Mouse (Mus musculus): ENCODE results near the gene Mymk. TPM values are rescaled to one million over a fixed set of nuclear protein-coding genes. Genes with fewer than 3 reads are reported as not detected.

The Mymk gene
- polyA plus RNA-seq, 1 experiment from 2014 or later: 0.09 TPM

DNA sequence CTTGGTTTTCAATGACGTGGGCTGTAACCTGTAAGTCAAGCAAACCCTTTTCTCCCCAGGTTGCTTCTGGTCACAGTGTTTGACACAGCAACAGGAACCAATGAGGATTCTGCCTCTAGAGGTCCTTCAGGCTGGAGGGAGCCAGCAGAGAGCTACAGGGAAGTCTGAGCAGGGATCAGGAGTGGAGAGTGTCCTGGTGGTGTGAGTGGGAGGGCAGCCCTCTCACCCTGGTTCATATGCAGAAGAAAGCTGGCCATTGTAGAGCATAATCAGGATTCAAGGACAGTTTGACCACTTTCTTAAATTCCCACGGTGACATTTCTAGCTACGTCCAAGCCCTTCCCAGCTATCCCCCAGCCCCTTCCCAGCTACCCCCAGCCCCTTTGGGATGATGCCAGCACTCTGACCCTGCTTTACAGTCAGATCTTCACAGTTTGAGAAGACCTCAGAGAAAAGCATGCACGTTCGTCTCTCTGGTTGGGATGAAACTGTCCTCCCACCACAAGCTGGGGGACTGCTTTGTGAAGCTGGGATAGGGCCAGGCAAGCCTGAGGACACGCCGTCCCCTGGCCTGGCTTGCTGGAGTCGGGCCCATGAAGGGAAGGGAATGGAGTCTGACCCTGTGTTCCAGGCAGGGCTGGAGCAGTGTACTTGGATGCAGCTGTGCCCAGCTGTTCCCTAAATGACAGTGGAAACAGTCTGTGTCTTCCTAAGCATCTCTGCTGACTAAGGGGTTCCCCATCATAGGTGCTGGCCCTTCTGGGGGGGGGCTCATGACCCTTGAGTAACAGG lies 25.8 kb downstream of the Mymk start:
- Histone ChIP-seq H3K4me1 (peaks cover 16% of the 10 kb centered on the region), H3K9me3 (no peaks in the 10 kb centered on the region), H3K4me3 (no peak overlapping the region), H3K27me3 (ENCODE audit: insufficient read depth, poor library complexity, severe bottlenecking) (peaks cover 26% of the 10 kb centered on the region), H3K36me3 (no peaks in the 10 kb centered on the region), H3K27ac (no peak overlapping the region)
- WGBS: 77% methylated on average over 8 of the region's 8 CpGs
- DNase-seq (ENCODE audit: low spot score): no peak

DNA sequence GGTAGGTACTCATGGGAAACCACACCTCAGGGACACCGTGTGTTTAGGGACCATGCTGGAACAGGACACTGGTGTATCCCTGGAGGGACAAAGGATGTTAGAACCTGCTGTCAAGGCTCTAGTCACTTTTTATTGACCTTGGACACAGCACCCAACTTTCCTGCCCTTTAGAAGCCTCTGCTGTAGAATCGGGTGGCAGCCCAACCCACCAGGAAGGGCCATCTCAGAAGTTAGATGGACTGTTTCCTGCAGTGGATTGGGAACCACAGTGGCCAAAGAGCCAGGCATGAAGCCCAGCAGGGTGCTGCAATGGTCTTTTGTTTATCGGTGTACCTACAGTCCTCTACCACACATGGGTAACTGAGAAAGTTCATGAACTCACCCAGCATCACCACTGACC lies 27.3 kb downstream of the Mymk start:
- peaks cover 21% of the 10 kb centered on the region for H3K4me1 ChIP-seq
- no peaks in the 10 kb centered on the region for H3K9me3 ChIP-seq
- DNase-seq (ENCODE audit: low spot score): no peak
- no peaks in the 10 kb centered on the region for H3K36me3 ChIP-seq
- no peak overlapping the region for H3K4me3 ChIP-seq
- WGBS: 76% methylated on average over 3 of the region's 3 CpGs
- 0 out of 2 replicates have a peak overlapping the region, but pooled peaks have one; percentile 29 for H3K27ac ChIP-seq
- H3K27me3 ChIP-seq (ENCODE audit: insufficient read depth, poor library complexity, severe bottlenecking): peaks cover 32% of the 10 kb centered on the region

DNA sequence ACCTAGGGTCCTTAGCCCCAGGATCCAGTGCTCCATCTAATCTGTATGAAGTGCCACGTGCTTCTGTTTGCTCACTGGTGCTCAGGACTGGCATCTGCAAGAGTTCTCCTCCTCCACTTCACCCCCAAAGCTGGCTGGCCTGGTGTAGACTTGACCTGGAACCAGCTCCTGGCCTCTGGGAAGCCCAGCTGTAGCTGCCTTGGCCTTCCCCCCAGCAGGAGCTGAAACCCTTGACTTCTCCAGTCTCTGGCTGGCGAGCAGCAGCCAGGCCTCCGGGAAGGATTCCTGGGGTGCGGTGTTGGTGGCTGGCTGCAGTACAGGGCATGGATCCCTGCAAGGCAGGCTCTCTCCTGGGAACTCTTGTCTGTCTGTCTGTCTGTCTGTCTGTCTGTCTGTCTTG lies 27.8 kb downstream of the Mymk start:
- 72% methylated on average over 4 of the region's 4 CpGs for WGBS
- Histone ChIP-seq H3K27ac (0 out of 2 replicates have a peak overlapping the region, but pooled peaks have one; percentile 29), H3K4me3 (no peak overlapping the region)

DNA sequence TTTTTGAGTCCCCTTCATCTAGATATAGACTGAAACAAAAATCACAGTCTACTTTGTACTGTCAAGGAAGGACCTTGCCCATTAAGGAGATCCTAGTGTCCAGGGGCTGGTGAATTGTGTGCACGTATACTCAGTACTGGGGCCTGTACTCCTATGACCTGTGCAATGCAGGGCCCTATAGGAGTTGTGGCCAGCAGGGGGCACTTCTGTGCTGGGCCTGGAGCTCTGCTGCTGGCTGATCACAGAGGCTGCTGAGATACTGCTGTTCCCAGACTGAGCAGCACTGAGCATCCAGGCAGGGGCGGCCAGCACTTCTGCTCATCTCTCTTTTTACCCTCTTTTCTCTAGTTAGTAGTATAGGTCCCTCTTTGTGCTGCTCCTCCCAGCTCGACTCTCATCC lies 28.5 kb downstream of the Mymk start:
- Histone ChIP-seq H3K36me3 (no peaks in the 10 kb centered on the region), H3K27ac (no peak overlapping the region), H3K9me3 (no peaks in the 10 kb centered on the region), H3K4me3 (no peak overlapping the region), H3K27me3 (ENCODE audit: insufficient read depth, poor library complexity, severe bottlenecking) (peaks cover 34% of the 10 kb centered on the region), H3K4me1 (peaks cover 21% of the 10 kb centered on the region)
- peak; percentile 86 for DNase-seq (ENCODE audit: low spot score)
- WGBS: 37% methylated on average over 3 of the region's 3 CpGs

More for the DNA sequence above, 27.8 kb downstream of the Mymk start:
- peaks cover 34% of the 10 kb centered on the region for H3K27me3 ChIP-seq (ENCODE audit: insufficient read depth, poor library complexity, severe bottlenecking)
- H3K4me1 ChIP-seq: peaks cover 21% of the 10 kb centered on the region
- H3K9me3 ChIP-seq: no peaks in the 10 kb centered on the region
- H3K36me3 ChIP-seq: no peaks in the 10 kb centered on the region
- DNase-seq (ENCODE audit: low spot score): no peak

DNA sequence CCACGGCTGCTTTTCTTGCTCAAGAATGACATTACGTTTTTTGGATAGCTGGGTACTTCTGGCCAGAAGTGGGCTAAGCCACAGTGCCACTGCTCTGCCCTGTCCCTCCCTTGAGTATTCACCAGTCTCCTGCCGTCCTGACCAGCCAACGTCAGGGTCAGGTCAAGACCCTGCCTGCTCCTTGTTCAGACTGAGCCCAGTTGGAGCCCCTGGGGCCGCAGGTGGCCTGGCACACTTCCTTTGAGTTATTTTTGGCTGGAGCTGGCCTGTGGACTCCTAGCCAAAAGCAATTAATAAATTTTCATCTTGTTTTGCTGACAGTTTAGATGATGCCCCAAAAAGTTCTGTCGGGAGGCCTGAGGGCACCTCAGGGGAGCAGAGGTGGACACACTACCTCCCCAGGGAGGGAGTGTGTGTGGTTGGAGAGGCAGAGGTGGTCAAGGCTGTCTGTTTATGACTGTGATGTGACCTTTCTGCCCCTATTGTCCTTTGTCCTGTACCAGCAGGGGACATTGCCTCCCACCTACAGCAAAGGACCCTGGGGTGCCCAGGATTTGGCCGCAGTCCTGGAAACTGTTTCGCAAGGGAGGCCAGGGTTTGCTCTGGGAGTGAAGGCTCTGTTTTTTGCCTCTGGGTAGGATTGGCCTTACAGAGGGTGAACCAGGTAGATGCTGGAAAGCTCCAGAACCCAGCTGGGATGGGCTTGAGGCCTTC lies 29.7 kb downstream of the Mymk start:
- DNase-seq (ENCODE audit: low spot score): no peak
- no peak overlapping the region for H3K27ac ChIP-seq
- H3K36me3 ChIP-seq: no peaks in the 10 kb centered on the region
- peaks cover 34% of the 10 kb centered on the region for H3K27me3 ChIP-seq (ENCODE audit: insufficient read depth, poor library complexity, severe bottlenecking)
- WGBS: 75% methylated on average over 8 of the region's 8 CpGs
- no peaks in the 10 kb centered on the region for H3K9me3 ChIP-seq
- peaks cover 21% of the 10 kb centered on the region for H3K4me1 ChIP-seq
- H3K4me3 ChIP-seq: no peak overlapping the region

DNA sequence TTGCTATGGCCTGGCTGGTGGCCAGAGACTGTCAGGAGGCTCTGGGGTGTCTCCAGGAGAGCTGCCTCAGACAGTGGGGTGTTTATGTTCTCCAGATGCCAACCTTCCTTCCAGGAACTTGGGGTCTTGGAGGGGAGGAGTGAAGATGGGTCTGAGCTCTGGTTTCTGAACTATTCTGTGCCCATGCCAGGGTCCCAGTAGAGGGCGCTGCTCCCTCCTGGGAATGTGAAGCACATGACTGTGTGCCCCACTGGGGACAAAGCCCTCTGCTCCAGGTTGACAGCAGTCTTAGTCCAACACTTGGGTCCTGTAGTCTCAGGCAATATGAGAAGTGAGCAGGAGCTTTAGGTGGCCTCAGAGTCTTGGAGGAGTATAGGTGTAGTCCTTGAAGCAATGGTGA lies 32.7 kb downstream of the Mymk start:
- Histone ChIP-seq H3K4me1 (peaks cover 19% of the 10 kb centered on the region), H3K9me3 (no peaks in the 10 kb centered on the region), H3K27me3 (ENCODE audit: insufficient read depth, poor library complexity, severe bottlenecking) (peaks cover 34% of the 10 kb centered on the region; the same call in 1 of the 2 replicates), H3K36me3 (no peaks in the 10 kb centered on the region), H3K27ac (no peak overlapping the region), H3K4me3 (no peak overlapping the region)
- no peak for DNase-seq (ENCODE audit: low spot score)
- WGBS: 9% methylated on average over 1 of the region's 1 CpGs

DNA sequence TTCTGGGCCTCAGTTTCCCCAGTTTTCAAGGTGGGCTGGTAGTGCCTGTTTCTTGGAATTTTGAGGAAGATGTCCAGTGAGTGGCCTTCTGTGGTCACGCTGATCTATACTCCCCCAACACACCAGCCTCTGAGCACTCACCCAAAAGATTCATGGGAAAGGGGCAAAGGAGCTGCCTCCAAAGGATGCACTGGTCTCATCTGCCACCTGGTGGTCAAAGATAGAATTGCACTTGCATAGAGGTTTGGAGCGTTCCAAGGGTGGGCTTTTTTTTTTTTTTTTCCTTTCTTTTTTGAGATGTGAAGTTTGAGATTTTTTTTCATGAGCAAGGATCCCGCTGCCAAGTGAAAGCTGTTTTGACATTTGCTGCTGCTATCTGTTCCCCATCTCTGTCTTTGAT lies 33.4 kb downstream of the Mymk start:
- no peak for DNase-seq (ENCODE audit: low spot score)
- WGBS: 2% methylated on average over 3 of the region's 3 CpGs
- Histone ChIP-seq H3K9me3 (no peaks in the 10 kb centered on the region), H3K27me3 (ENCODE audit: insufficient read depth, poor library complexity, severe bottlenecking) (peaks cover 34% of the 10 kb centered on the region; the same call in 1 of the 2 replicates), H3K27ac (no peak overlapping the region), H3K4me1 (peaks cover 16% of the 10 kb centered on the region), H3K36me3 (no peaks in the 10 kb centered on the region), H3K4me3 (no peak overlapping the region)

DNA sequence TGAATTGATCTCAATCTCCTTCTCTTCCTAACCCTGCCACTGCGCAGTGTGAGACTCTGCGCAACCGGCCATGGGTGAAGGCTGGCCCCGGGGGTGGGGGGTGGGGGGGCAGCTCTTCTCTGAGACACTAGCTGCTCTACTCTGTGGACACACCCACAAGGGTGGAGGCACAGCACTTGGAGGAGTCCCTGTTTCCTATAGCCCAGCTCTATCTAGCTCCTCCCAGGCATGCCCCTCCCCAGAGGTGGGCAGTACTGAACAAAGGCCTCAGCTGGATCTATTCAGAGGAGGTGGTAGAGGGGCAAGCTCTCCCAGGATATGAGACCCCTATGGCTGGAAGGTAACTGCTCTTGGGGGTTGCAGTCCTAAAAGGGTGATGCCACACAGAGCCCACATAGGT lies 35.0 kb downstream of the Mymk start:
- H3K4me3 ChIP-seq: no peak overlapping the region
- peaks cover 23% of the 10 kb centered on the region; the same call in 1 of the 2 replicates for H3K27me3 ChIP-seq (ENCODE audit: insufficient read depth, poor library complexity, severe bottlenecking)
- H3K36me3 ChIP-seq: no peaks in the 10 kb centered on the region
- no peaks in the 10 kb centered on the region for H3K9me3 ChIP-seq
- H3K27ac ChIP-seq: no peak overlapping the region
- no peak for DNase-seq (ENCODE audit: low spot score)
- WGBS: 54% methylated on average over 4 of the region's 4 CpGs
- peaks cover 12% of the 10 kb centered on the region for H3K4me1 ChIP-seq

DNA sequence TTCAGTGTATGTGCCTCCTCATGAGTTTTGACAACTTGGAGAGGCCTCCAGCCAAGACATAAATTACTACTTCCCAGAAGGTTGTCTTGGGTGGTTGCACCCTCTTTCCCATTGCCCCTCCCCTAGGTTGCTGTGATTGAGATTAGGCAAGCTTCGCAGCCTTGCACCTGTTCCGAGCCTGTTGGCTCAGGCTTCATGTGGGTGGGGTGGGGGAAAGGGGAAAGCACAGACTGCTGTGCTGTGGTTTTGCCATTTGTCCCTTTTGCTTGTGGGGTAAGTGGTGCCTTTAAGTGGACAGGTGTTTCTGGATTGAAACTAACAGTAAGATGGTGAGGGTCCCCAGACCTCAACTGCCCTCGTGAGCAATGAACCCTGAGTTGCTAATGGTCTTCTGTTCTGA lies 36.0 kb downstream of the Mymk start:
- Histone ChIP-seq H3K9me3 (no peaks in the 10 kb centered on the region), H3K27me3 (ENCODE audit: insufficient read depth, poor library complexity, severe bottlenecking) (peaks cover 15% of the 10 kb centered on the region; the same call in 1 of the 2 replicates), H3K27ac (no peak overlapping the region), H3K4me1 (peaks cover 4% of the 10 kb centered on the region), H3K4me3 (no peak overlapping the region), H3K36me3 (no peaks in the 10 kb centered on the region)
- no peak for DNase-seq (ENCODE audit: low spot score)
- 66% methylated on average over 3 of the region's 3 CpGs for WGBS

DNA sequence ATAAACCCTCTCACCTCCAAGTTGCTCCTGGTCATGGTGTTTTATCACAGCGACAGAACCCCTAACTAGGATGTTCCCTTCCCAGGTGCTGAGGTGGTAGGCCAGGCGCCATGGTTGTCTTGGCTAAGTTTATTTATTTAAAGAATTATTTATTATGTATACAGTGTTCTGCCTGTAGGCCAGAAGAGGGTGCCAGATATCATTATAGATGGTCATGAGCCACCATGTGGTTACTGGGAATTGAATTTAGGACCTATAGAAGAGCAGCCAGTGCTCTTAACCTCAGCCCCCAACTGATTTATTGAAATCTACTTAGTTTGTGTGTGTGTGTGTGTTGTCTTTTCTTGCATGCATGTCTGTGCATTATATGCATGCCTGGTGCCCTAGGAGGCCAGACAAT lies 39.6 kb downstream of the Mymk start:
- peaks cover 9% of the 10 kb centered on the region for H3K4me1 ChIP-seq
- H3K27me3 ChIP-seq (ENCODE audit: insufficient read depth, poor library complexity, severe bottlenecking): peaks cover 29% of the 10 kb centered on the region
- WGBS: 63% methylated on average over 2 of the region's 2 CpGs
- H3K4me3 ChIP-seq: no peak overlapping the region
- DNase-seq (ENCODE audit: low spot score): no peak
- H3K36me3 ChIP-seq: no peaks in the 10 kb centered on the region
- H3K9me3 ChIP-seq: no peaks in the 10 kb centered on the region
- no peak overlapping the region for H3K27ac ChIP-seq

DNA sequence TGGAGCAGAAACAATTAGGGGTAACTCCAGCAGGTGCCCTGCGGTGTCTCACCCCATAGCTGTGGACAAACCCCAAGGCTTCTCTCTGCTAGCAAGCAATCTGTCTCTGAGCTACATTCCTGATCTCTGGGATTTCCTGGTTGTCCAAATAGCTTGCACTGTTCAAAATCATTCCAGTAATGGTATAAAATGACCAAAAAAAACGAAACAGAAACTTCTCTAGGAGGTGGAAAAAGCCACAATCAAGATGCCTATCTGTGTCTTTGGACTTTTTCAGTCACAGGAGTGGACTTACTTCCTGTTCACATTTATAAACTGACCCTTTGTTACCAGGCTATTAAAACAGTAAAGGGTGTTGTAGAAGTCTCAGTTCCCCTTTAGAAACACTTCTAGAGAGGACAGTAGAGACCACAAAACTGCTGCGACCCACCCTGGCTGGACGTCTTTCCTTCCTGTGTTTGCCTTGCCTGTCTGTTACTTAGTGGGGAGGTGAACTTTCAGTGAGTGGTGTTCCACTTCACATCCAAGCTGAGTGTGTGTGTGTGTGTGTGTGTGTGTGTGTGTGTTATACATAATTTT lies 43.5 kb downstream of the Mymk start:
- Histone ChIP-seq H3K4me3 (peak overlapping the region; percentile 44; the same call in 1 of the 2 replicates), H3K27me3 (ENCODE audit: insufficient read depth, poor library complexity, severe bottlenecking) (peaks cover 51% of the 10 kb centered on the region), H3K27ac (no peak overlapping the region), H3K36me3 (no peaks in the 10 kb centered on the region), H3K9me3 (no peaks in the 10 kb centered on the region), H3K4me1 (peaks cover 11% of the 10 kb centered on the region)
- DNase-seq (ENCODE audit: low spot score): no peak
- 70% methylated on average over 4 of the region's 4 CpGs for WGBS

DNA sequence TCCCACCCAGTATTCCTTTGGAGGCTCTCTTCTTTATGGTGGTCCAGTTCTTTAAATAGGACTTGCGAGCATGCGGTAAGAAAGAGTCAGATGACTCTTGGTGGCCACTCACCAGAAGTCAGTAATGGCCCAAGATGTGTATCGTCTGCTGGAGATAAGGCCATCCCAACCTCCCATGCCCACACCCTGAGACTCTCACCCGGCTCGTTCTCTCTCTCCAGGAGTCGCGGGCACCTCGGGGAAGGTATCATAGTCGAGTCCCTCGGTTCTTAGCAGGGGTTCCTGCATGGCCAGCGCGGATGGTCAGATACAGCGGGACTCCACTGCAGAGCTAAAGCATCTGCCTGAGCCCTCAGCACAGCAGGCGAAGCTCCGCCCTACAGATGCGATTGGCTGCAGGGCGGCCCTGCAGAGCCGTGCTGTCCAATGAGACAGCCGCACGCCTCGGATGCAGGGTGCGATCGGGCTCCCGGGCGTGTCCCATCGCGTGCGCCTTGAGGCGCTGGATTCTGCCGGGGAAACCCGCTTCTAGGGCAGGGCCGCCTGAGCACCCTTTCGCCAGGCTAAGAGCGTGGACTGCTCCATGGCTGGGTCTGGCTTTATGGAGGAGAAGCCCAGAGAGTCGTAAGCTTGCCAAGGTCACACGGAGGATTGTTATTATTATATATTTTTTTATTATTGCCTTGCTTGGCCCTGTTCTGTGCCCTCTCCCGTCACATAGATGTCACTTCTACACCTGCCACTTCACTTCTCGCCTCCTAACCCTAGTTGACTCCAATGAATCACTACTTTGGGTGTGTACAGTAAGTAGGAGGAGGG lies 44.2 kb downstream of the Mymk start, which contains the start of gene Slc2a6:
TSS of gene Slc2a6 (minus strand) at position 381 of the 819 bp plus-strand sequence.
- WGBS: 3% methylated on average over 38 of the region's 38 CpGs
- Histone ChIP-seq H3K4me1 (peaks cover 15% of the 10 kb centered on the region), H3K27ac (0 out of 2 replicates have a peak within 1 kb of the TSS, but pooled peaks have one; percentile 1), H3K36me3 (no peaks in the 10 kb centered on the region), H3K27me3 (ENCODE audit: insufficient read depth, poor library complexity, severe bottlenecking) (peaks cover 51% of the 10 kb centered on the region), H3K4me3 (peak within 1 kb of the TSS; percentile 44), H3K9me3 (no peaks in the 10 kb centered on the region)
- peak; percentile 92 for DNase-seq (ENCODE audit: low spot score)

All from heart, embryonic 10.5 days (tissue).